Mouse (Mus musculus): ENCODE measurements around the gene Il31ra. TPM values are rescaled to one million over a fixed set of nuclear protein-coding genes. Genes with fewer than 3 reads are reported as not detected.

The Il31ra gene
- polyA plus RNA-seq, 1 experiment from 2014 or later: not detected

GRCm38 (mm10) chr13:112509465-112509864 lies 84.7 kb downstream of the Il31ra start:
- DNase-seq (peak; percentile 89), ATAC-seq (ENCODE audit: low FRiP score, low TSS enrichment) (peak; percentile 58; the same call in 1 of the 2 replicates)
- WGBS: 29% methylated on average over 4 of the region's 4 CpGs
- Histone ChIP-seq H3K4me3 (replicated peaks; ENCODE audit: low read depth, low read length) (no peak overlapping the region), H3K9ac (replicated peaks; ENCODE audit: low read length) (no peak overlapping the region), H3K27me3 (ENCODE audit: control insufficient read depth, insufficient read depth, low read length) (no peaks in the 10 kb centered on the region), H3K36me3 (ENCODE audit: control insufficient read depth, insufficient read depth, low read length) (peaks cover 32% of the 10 kb centered on the region), H3K4me2 (ENCODE audit: low read length) (no peak overlapping the region), H3K4me1 (ENCODE audit: control insufficient read depth, insufficient read depth, low read length) (no peaks in the 10 kb centered on the region), H3K27ac (replicated peaks; ENCODE audit: low read depth, low read length) (no peak overlapping the region), H3K9me3 (ENCODE audit: control insufficient read depth, low read length) (no peaks in the 10 kb centered on the region)

GRCm38 (mm10) chr13:112508487-112508886 lies 85.7 kb downstream of the Il31ra start:
- Histone ChIP-seq H3K4me1 (ENCODE audit: control insufficient read depth, insufficient read depth, low read length) (no peaks in the 10 kb centered on the region), H3K9ac (replicated peaks; ENCODE audit: low read length) (no peak overlapping the region), H3K4me2 (ENCODE audit: low read length) (no peak overlapping the region), H3K27me3 (ENCODE audit: control insufficient read depth, insufficient read depth, low read length) (no peaks in the 10 kb centered on the region), H3K36me3 (ENCODE audit: control insufficient read depth, insufficient read depth, low read length) (peaks cover 42% of the 10 kb centered on the region), H3K9me3 (ENCODE audit: control insufficient read depth, low read length) (no peaks in the 10 kb centered on the region), H3K27ac (replicated peaks; ENCODE audit: low read depth, low read length) (no peak overlapping the region), H3K4me3 (replicated peaks; ENCODE audit: low read depth, low read length) (no peak overlapping the region)
- 94% methylated on average over 5 of the region's 5 CpGs for WGBS
- DNase-seq: no peak
- ATAC-seq (ENCODE audit: low FRiP score, low TSS enrichment): no peak

GRCm38 (mm10) chr13:112507691-112508090 lies 86.5 kb downstream of the Il31ra start:
- no peak for DNase-seq
- H3K9ac ChIP-seq (replicated peaks; ENCODE audit: low read length): no peak overlapping the region
- H3K4me3 ChIP-seq (replicated peaks; ENCODE audit: low read depth, low read length): no peak overlapping the region
- no peak overlapping the region for H3K4me2 ChIP-seq (ENCODE audit: low read length)
- H3K4me1 ChIP-seq (ENCODE audit: control insufficient read depth, insufficient read depth, low read length): no peaks in the 10 kb centered on the region
- peaks cover 48% of the 10 kb centered on the region for H3K36me3 ChIP-seq (ENCODE audit: control insufficient read depth, insufficient read depth, low read length)
- H3K9me3 ChIP-seq (ENCODE audit: control insufficient read depth, low read length): no peaks in the 10 kb centered on the region
- no peak for ATAC-seq (ENCODE audit: low FRiP score, low TSS enrichment)
- WGBS: 87% methylated on average over 13 of the region's 13 CpGs
- no peak overlapping the region for H3K27ac ChIP-seq (replicated peaks; ENCODE audit: low read depth, low read length)
- H3K27me3 ChIP-seq (ENCODE audit: control insufficient read depth, insufficient read depth, low read length): no peaks in the 10 kb centered on the region

- DNase-seq: peak; percentile 20
- 87% methylated on average over 13 of the region's 13 CpGs for whole genome bisulfite sequencing
- ATAC-seq (ENCODE audit: low FRiP score, low TSS enrichment): no peak
These were observed 87.4 kb downstream of the Il31ra start for GRCm38 (mm10) chr13:112506766-112507165.

GRCm38 (mm10) chr13:112505436-112505835 lies 88.7 kb downstream of the Il31ra start:
- WGBS: 93% methylated on average over 6 of the region's 6 CpGs
- Histone ChIP-seq H3K27me3 (ENCODE audit: control insufficient read depth, insufficient read depth, low read length) (no peaks in the 10 kb centered on the region), H3K4me1 (ENCODE audit: control insufficient read depth, insufficient read depth, low read length) (no peaks in the 10 kb centered on the region), H3K9me3 (ENCODE audit: control insufficient read depth, low read length) (no peaks in the 10 kb centered on the region), H3K36me3 (ENCODE audit: control insufficient read depth, insufficient read depth, low read length) (peaks cover 64% of the 10 kb centered on the region), H3K4me3 (replicated peaks; ENCODE audit: low read depth, low read length) (no peak overlapping the region), H3K27ac (replicated peaks; ENCODE audit: low read depth, low read length) (no peak overlapping the region), H3K4me2 (ENCODE audit: low read length) (no peak overlapping the region), H3K9ac (replicated peaks; ENCODE audit: low read length) (no peak overlapping the region)
- ATAC-seq (ENCODE audit: low FRiP score, low TSS enrichment) (no peak), DNase-seq (no peak)

More at GRCm38 (mm10) chr13:112506766-112507165, 87.4 kb downstream of the Il31ra start:
- no peak overlapping the region for H3K4me2 ChIP-seq (ENCODE audit: low read length)
- no peak overlapping the region for H3K9ac ChIP-seq (replicated peaks; ENCODE audit: low read length)
- H3K27ac ChIP-seq (replicated peaks; ENCODE audit: low read depth, low read length): no peak overlapping the region
- H3K27me3 ChIP-seq (ENCODE audit: control insufficient read depth, insufficient read depth, low read length): no peaks in the 10 kb centered on the region
- H3K36me3 ChIP-seq (ENCODE audit: control insufficient read depth, insufficient read depth, low read length): peaks cover 52% of the 10 kb centered on the region
- no peak overlapping the region for H3K4me3 ChIP-seq (replicated peaks; ENCODE audit: low read depth, low read length)
- no peaks in the 10 kb centered on the region for H3K4me1 ChIP-seq (ENCODE audit: control insufficient read depth, insufficient read depth, low read length)
- no peaks in the 10 kb centered on the region for H3K9me3 ChIP-seq (ENCODE audit: control insufficient read depth, low read length)

GRCm38 (mm10) chr13:112503846-112504245 lies 90.3 kb downstream of the Il31ra start:
- H3K9ac ChIP-seq (replicated peaks; ENCODE audit: low read length): no peak overlapping the region

GRCm38 (mm10) chr13:112500466-112500865 lies 93.7 kb downstream of the Il31ra start:
- Histone ChIP-seq H3K36me3 (ENCODE audit: control insufficient read depth, insufficient read depth, low read length) (peaks cover 67% of the 10 kb centered on the region), H3K9me3 (ENCODE audit: control insufficient read depth, low read length) (no peaks in the 10 kb centered on the region), H3K27me3 (ENCODE audit: control insufficient read depth, insufficient read depth, low read length) (no peaks in the 10 kb centered on the region), H3K4me1 (ENCODE audit: control insufficient read depth, insufficient read depth, low read length) (no peaks in the 10 kb centered on the region), H3K4me3 (replicated peaks; ENCODE audit: low read depth, low read length) (no peak overlapping the region), H3K9ac (replicated peaks; ENCODE audit: low read length) (no peak overlapping the region), H3K4me2 (ENCODE audit: low read length) (no peak overlapping the region), H3K27ac (replicated peaks; ENCODE audit: low read depth, low read length) (no peak overlapping the region)
- DNase-seq (no peak), ATAC-seq (ENCODE audit: low FRiP score, low TSS enrichment) (no peak)
- WGBS: 92% methylated on average over 9 of the region's 9 CpGs

More at GRCm38 (mm10) chr13:112503846-112504245, 90.3 kb downstream of the Il31ra start:
- peaks cover 76% of the 10 kb centered on the region for H3K36me3 ChIP-seq (ENCODE audit: control insufficient read depth, insufficient read depth, low read length)
- H3K4me2 ChIP-seq (ENCODE audit: low read length): no peak overlapping the region
- no peaks in the 10 kb centered on the region for H3K27me3 ChIP-seq (ENCODE audit: control insufficient read depth, insufficient read depth, low read length)
- DNase-seq (no peak), ATAC-seq (ENCODE audit: low FRiP score, low TSS enrichment) (no peak)
- no peaks in the 10 kb centered on the region for H3K4me1 ChIP-seq (ENCODE audit: control insufficient read depth, insufficient read depth, low read length)
- 95% methylated on average over 13 of the region's 13 CpGs for WGBS
- H3K4me3 ChIP-seq (replicated peaks; ENCODE audit: low read depth, low read length): no peak overlapping the region
- H3K9me3 ChIP-seq (ENCODE audit: control insufficient read depth, low read length): no peaks in the 10 kb centered on the region
- no peak overlapping the region for H3K27ac ChIP-seq (replicated peaks; ENCODE audit: low read depth, low read length)

- no peak for DNase-seq
- H3K9me3 ChIP-seq (ENCODE audit: control insufficient read depth, low read length): no peaks in the 10 kb centered on the region
- no peaks in the 10 kb centered on the region for H3K4me1 ChIP-seq (ENCODE audit: control insufficient read depth, insufficient read depth, low read length)
- 96% methylated on average over 4 of the region's 4 CpGs for WGBS
- no peak overlapping the region for H3K4me2 ChIP-seq (ENCODE audit: low read length)
- H3K9ac ChIP-seq (replicated peaks; ENCODE audit: low read length): no peak overlapping the region
- no peak overlapping the region for H3K4me3 ChIP-seq (replicated peaks; ENCODE audit: low read depth, low read length)
- ATAC-seq (ENCODE audit: low FRiP score, low TSS enrichment): no peak
- no peaks in the 10 kb centered on the region for H3K27me3 ChIP-seq (ENCODE audit: control insufficient read depth, insufficient read depth, low read length)
- peaks cover 67% of the 10 kb centered on the region for H3K36me3 ChIP-seq (ENCODE audit: control insufficient read depth, insufficient read depth, low read length)
- H3K27ac ChIP-seq (replicated peaks; ENCODE audit: low read depth, low read length): no peak overlapping the region
These were observed 94.1 kb downstream of the Il31ra start for GRCm38 (mm10) chr13:112500027-112500426.

GRCm38 (mm10) chr13:112494590-112494989 lies 99.6 kb downstream of the Il31ra start:
- Histone ChIP-seq H3K4me1 (ENCODE audit: control insufficient read depth, insufficient read depth, low read length) (no peaks in the 10 kb centered on the region), H3K9me3 (ENCODE audit: control insufficient read depth, low read length) (no peaks in the 10 kb centered on the region), H3K9ac (replicated peaks; ENCODE audit: low read length) (no peak overlapping the region), H3K27ac (replicated peaks; ENCODE audit: low read depth, low read length) (no peak overlapping the region), H3K36me3 (ENCODE audit: control insufficient read depth, insufficient read depth, low read length) (peaks cover 35% of the 10 kb centered on the region), H3K4me3 (replicated peaks; ENCODE audit: low read depth, low read length) (no peak overlapping the region), H3K4me2 (ENCODE audit: low read length) (no peak overlapping the region), H3K27me3 (ENCODE audit: control insufficient read depth, insufficient read depth, low read length) (no peaks in the 10 kb centered on the region)
- WGBS: 96% methylated on average over 12 of the region's 12 CpGs
- DNase-seq: no peak
- no peak for ATAC-seq (ENCODE audit: low FRiP score, low TSS enrichment)
